Mouse (Mus musculus): ENCODE data around the gene Hormad2.

Hormad2 gene

DNA sequence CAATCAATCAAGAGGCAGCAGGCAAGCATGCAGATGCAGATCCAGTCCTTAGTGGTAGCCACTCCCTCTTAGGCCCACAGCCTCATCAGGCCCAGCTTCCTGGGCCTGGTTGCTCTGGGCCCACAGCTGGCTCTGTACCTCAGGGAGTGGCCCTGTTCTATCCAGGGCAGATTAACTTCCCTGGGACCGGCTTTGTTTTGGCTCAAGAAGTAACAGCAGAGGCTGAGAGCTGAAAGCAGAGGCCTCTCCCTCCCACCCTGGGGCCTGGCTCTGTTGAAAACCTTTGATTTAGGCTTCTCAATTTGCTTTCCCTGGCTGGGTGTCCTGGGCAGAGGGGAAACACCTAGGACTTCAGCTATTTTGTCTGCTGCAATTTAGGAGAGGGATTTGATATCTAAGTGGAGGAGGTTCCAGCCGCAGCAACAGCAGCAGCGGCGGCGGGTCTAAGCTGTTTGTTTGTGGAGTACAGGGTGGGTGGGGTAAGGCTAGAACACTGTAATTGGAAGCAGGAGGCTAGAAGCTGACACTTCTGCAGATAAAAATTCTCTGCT is 138.5 kb downstream of the Hormad2 start:
- no peak for DNase-seq (ENCODE audit: low read depth, low spot score)

DNA sequence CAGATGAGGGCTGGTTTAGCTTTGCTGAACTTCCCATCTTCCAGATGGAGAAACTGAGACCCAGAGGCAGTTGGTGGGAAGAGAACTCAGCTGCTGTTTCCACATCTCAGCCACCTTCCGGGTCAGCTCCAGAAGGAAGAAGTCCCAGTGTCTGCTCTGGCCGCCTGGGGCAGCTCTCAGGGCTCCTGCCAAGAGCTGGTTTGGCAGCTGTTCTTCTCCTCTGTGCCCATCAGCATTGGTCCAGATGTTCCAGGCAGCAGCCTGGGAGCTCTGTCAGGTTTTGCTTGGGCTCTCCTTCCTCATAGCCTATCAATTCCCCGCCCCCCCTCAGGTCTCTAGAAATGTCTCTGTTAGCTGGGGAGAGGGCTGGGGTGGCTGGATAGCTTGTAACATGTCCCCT is 140.2 kb downstream of the Hormad2 start:
- no peak for DNase-seq (ENCODE audit: low read depth, low spot score)

DNA sequence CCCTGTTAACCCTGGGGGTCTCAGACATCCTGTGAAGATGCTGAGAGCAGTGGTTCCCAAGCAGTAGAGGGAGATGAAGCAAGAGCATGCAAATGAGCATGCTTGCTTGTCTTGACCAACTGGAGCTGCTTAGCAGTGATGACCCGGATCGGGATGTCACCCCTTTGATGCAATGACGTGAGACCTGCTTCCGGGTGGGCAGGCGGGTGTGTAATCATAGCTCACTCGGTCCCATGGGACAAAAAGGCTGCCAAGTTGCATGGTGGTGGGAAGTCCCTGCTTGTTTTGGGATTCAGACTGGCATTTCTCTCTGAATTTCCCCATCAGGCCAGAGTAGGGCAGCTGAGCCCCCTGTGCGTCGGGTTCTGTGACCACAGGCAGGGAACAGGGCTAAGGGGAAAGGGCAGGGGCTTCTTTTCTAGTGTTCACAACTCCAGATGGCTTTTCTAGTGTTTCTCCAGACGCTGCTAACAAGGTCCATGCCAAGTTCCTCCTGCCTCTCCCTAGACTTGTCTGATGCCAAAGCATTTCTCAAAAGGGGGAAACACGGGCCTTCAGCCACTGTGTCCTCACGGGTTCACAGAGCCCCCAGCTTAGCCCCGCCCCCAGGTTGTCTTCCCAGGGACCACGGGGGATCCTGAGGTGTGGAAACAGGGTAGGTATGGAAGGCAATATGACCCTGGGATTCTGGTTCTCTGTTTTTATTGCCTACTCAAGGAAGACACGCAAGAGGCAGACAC is 141.0 kb downstream of the Hormad2 start:
- DNase-seq (ENCODE audit: low read depth, low spot score) = no peak

DNA sequence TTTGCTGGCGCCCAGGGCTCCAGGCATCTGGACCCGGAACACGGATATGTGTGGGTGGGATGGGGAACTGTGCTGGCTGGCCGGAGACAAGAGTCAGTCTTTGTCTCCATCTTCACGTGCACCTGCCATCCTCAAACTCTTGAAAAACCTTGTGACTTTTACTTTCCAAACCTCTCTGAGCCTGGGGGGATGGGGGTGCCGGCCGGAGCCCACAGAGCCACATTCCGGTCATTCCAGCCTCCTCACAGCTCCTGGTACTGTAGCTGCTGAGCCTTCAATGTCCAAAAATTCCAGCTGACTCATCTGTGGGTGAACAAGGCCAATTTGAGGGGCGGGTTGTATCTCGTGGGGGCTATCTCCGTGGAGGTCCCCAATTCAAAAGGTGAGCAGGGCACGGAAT is 141.7 kb downstream of the Hormad2 start:
- DNase-seq (ENCODE audit: low read depth, low spot score) = peak; percentile 54

DNA sequence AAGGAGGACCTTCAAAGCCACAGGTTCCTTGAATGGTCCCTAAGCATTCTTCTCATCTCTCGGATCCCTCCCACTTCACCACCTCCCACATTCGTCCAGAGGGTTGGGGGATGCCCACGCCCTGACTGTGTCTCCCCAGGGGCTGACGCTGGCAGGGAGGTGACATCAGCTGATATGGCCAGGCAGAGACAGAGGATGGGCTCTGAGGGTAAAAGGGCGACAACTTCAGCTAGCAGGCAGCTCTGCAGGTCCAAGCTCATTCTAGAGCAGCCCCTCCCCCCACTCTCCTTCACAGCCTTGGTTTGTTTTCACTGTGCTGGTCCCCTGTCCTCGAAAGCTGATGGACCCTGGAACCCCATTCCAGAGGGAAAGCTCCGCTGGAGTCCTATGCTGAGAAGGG is 142.3 kb downstream of the Hormad2 start:
- DNase-seq (ENCODE audit: low read depth, low spot score) = no peak

DNA sequence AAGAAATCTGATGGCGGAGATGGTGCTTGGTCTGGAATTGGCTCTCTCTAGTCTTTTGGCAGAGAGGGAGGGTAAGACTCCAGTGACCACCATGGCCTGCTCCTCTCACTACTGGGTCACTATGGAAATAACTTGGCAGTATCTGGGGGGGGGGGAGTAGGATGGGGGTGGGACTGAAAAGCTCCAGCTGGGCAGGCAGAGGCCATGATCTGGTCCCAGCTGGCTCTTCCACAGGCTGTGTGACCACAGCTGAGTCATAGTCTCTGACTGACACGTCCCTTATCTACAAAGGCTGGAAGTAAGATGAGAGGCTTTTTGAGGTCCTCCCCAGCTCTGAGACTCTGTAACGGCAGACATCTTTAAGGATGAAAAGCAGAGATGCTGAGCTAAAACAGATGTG is 143.2 kb downstream of the Hormad2 start:
- DNase-seq (ENCODE audit: low read depth, low spot score) = no peak

DNA sequence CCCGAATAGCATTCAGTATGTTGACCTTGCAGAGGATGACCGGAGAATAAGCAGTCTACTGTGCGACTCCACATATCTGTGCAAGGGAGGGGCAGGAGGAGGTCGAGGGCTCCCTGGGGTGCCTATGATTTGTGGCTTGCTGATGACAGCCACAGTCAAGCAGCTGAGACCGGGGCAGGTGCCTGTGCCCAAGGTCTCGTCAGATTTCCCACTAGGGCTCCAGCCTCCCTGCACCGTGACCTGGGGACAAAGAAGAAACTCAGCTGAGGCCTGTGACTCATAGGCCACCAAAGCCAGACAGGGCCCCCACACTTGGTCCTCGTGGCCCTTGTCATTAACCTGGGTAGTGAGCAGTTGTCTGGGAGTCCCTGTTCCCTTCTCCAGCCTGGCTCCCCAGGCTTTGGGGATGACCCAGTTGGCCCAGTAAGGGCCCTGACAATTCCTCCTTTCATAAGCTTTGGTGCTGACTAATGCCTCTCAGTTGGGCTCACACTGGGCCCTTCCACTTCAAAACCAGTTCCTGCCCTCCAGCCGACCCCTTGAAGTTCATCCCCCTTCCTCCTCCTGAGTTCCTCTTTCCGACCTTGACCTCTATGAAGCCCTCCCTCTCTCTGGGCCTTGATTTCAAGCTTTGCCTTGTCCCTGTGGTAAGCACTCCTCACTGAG is 144.2 kb downstream of the Hormad2 start:
- no peak for DNase-seq (ENCODE audit: low read depth, low spot score)

All from mesoderm, embryonic 11.5 days (tissue).